Mouse (Mus musculus) kidney, embryonic 16.5 days (tissue): Measurements from ENCODE around the gene Dlg2. TPM values are rescaled to one million over a fixed set of nuclear protein-coding genes. Genes with fewer than 3 reads are reported as not detected.

ENCODE experiments used
- ATAC-seq: fragments of 200-750 bp; cut with Nextera tagmentation; 2 replicates; pipeline ENCODE4 v1.8.0; 2017; ENCODE audit warnings: moderate TSS enrichment; ENCODE audit not compliant: low FRiP score, low TSS enrichment
- H3K27ac ChIP-seq: fragments of 300-500 bp; sonication (generic); 2 replicates; pipeline ENCODE4 v1.5.1; 2014; ENCODE audit warnings: low read length
- H3K27me3 ChIP-seq: fragments of 300-500 bp; sonication (generic); 2 replicates; pipeline ENCODE4 v1.6.1; 2014; ENCODE audit warnings: low read length, control low read depth, mixed read lengths; ENCODE audit not compliant: insufficient read depth
- H3K36me3 ChIP-seq: fragments of 300-500 bp; sonication (generic); 2 replicates; pipeline ENCODE4 v1.6.1; 2014; ENCODE audit warnings: low read length, control low read depth, mixed read lengths; ENCODE audit not compliant: insufficient read depth
- H3K4me1 ChIP-seq: fragments of 300-500 bp; sonication (generic); 2 replicates; pipeline ENCODE4 v1.6.1; 2014; ENCODE audit warnings: low read length, control low read depth, mixed read lengths; ENCODE audit not compliant: insufficient read depth
- H3K4me2 ChIP-seq: fragments of 300-500 bp; sonication (generic); replicated peaks from 2 replicates; pipeline ENCODE4 v1.6.1; 2014; ENCODE audit warnings: low read depth, low read length
- H3K4me3 ChIP-seq: fragments of 300-500 bp; sonication (generic); 2 replicates; pipeline ENCODE4 v1.5.1; 2014; ENCODE audit warnings: mild to moderate bottlenecking, low read length
- H3K9ac ChIP-seq: fragments of 300-500 bp; sonication (generic); replicated peaks from 2 replicates; pipeline ENCODE4 v1.6.1; 2014; ENCODE audit warnings: low read length
- H3K9me3 ChIP-seq: fragments of 300-500 bp; sonication (generic); 2 replicates; pipeline ENCODE4 v1.6.1; 2016; ENCODE audit warnings: low read length, control low read depth
- WGBS: fragments of 180-500 bp; shearing (Covaris S2); extraction: QIAGEN DNeasy Blood & Tissue Kit; methylation state at CpG from one replicate; pipeline ENCODE4 v1.1.7; 2014; 5-methylcytosine and 5-hydroxymethylcytosine counted together
- polyA plus RNA-seq: library from polyadenylated mRNA; unstranded; fragments of >200 nt; fragmentation: Nextera tagmentation; extraction: Ambion mirVana; gene quantifications from 2 replicates; pipeline ENCODE4 v1.2.1, GENCODE M21; 2015

Gene Dlg2
- polyA plus RNA-seq, 1 experiment from 2014 or later: 1.0 TPM

GRCm38 (mm10) chr7:91212236-91212635 lies 735.8 kb downstream of the Dlg2 start:
- H3K36me3 ChIP-seq: no peaks in the 10 kb centered on the region
- no peaks in the 10 kb centered on the region for H3K4me1 ChIP-seq
- no peak overlapping the region for H3K4me2 ChIP-seq
- no peak for ATAC-seq
- H3K9ac ChIP-seq: no peak overlapping the region
- H3K27me3 ChIP-seq: no peaks in the 10 kb centered on the region
- no peak overlapping the region for H3K4me3 ChIP-seq
- H3K27ac ChIP-seq: no peak overlapping the region
- no peaks in the 10 kb centered on the region for H3K9me3 ChIP-seq
- 86% methylated on average over 1 of the region's 1 CpGs for WGBS

- Histone ChIP-seq H3K9me3 (no peaks in the 10 kb centered on the region), H3K4me1 (no peaks in the 10 kb centered on the region), H3K9ac (no peak overlapping the region), H3K27ac (no peak overlapping the region), H3K4me3 (no peak overlapping the region), H3K4me2 (no peak overlapping the region), H3K36me3 (no peaks in the 10 kb centered on the region), H3K27me3 (no peaks in the 10 kb centered on the region)
- 83% methylated on average over 1 of the region's 1 CpGs for WGBS
- no peak for ATAC-seq
These were observed 738.4 kb downstream of the Dlg2 start for GRCm38 (mm10) chr7:91214921-91215320.

GRCm38 (mm10) chr7:91218321-91218987 lies 742.0 kb downstream of the Dlg2 start:
- WGBS: 66% methylated on average over 7 of the region's 7 CpGs
- no peak overlapping the region for H3K27ac ChIP-seq
- no peak overlapping the region for H3K4me2 ChIP-seq
- no peaks in the 10 kb centered on the region for H3K9me3 ChIP-seq
- no peaks in the 10 kb centered on the region for H3K4me1 ChIP-seq
- H3K36me3 ChIP-seq: no peaks in the 10 kb centered on the region
- ATAC-seq: no peak
- no peak overlapping the region for H3K9ac ChIP-seq
- H3K27me3 ChIP-seq: no peaks in the 10 kb centered on the region
- H3K4me3 ChIP-seq: no peak overlapping the region

GRCm38 (mm10) chr7:91226442-91226841 lies 750.0 kb downstream of the Dlg2 start:
- Histone ChIP-seq H3K4me3 (no peak overlapping the region), H3K9me3 (no peaks in the 10 kb centered on the region), H3K27me3 (no peaks in the 10 kb centered on the region), H3K4me1 (no peaks in the 10 kb centered on the region), H3K9ac (no peak overlapping the region), H3K27ac (no peak overlapping the region), H3K4me2 (no peak overlapping the region), H3K36me3 (no peaks in the 10 kb centered on the region)
- no peak; the same call in 1 of the 2 replicates for ATAC-seq
- 2% methylated on average over 5 of the region's 5 CpGs for WGBS

GRCm38 (mm10) chr7:91241718-91242117 lies 765.2 kb downstream of the Dlg2 start:
- Histone ChIP-seq H3K4me3 (no peak overlapping the region), H3K9ac (no peak overlapping the region), H3K4me2 (no peak overlapping the region), H3K36me3 (no peaks in the 10 kb centered on the region), H3K4me1 (no peaks in the 10 kb centered on the region), H3K27me3 (no peaks in the 10 kb centered on the region), H3K27ac (no peak overlapping the region), H3K9me3 (no peaks in the 10 kb centered on the region)
- no peak for ATAC-seq
- 76% methylated on average over 4 of the region's 4 CpGs for WGBS

GRCm38 (mm10) chr7:91261672-91262030 lies 785.2 kb downstream of the Dlg2 start:
- no peaks in the 10 kb centered on the region for H3K36me3 ChIP-seq
- 0 out of 2 replicates have a peak, but pooled peaks cover 6% of the 10 kb centered on the region for H3K4me1 ChIP-seq
- no peak for ATAC-seq
- peaks cover 7% of the 10 kb centered on the region; the same call in 1 of the 2 replicates for H3K27me3 ChIP-seq
- H3K9me3 ChIP-seq: no peaks in the 10 kb centered on the region
- H3K27ac ChIP-seq: no peak overlapping the region
- peak overlapping the region; percentile 65 for H3K4me2 ChIP-seq
- no peak overlapping the region for H3K9ac ChIP-seq
- peak overlapping the region; percentile 45 for H3K4me3 ChIP-seq
- WGBS: 0% methylated on average over 5 of the region's 5 CpGs

- Histone ChIP-seq H3K27ac (no peak overlapping the region), H3K36me3 (no peaks in the 10 kb centered on the region), H3K4me1 (0 out of 2 replicates have a peak, but pooled peaks cover 6% of the 10 kb centered on the region), H3K4me3 (peak overlapping the region; percentile 45), H3K9ac (no peak overlapping the region), H3K27me3 (peaks cover 7% of the 10 kb centered on the region; the same call in 1 of the 2 replicates), H3K9me3 (no peaks in the 10 kb centered on the region), H3K4me2 (peak overlapping the region; percentile 65)
- WGBS: under 1% methylated on average over 34 of the region's 34 CpGs
- ATAC-seq: peak; percentile 92
These were observed 785.8 kb downstream of the Dlg2 start for GRCm38 (mm10) chr7:91262031-91262951.

- WGBS: 6% methylated on average over 9 of the region's 9 CpGs
- peak overlapping the region; percentile 65 for H3K4me2 ChIP-seq
- H3K36me3 ChIP-seq: no peaks in the 10 kb centered on the region
- H3K9ac ChIP-seq: no peak overlapping the region
- peaks cover 7% of the 10 kb centered on the region; the same call in 1 of the 2 replicates for H3K27me3 ChIP-seq
- H3K4me1 ChIP-seq: 0 out of 2 replicates have a peak, but pooled peaks cover 6% of the 10 kb centered on the region
- H3K4me3 ChIP-seq: peak overlapping the region; percentile 45
- H3K27ac ChIP-seq: no peak overlapping the region
- no peaks in the 10 kb centered on the region for H3K9me3 ChIP-seq
- ATAC-seq: no peak
These were observed 786.5 kb downstream of the Dlg2 start for GRCm38 (mm10) chr7:91262998-91263397.

GRCm38 (mm10) chr7:91267764-91268163 lies 791.3 kb downstream of the Dlg2 start:
- Histone ChIP-seq H3K4me3 (no peak overlapping the region), H3K4me2 (no peak overlapping the region), H3K36me3 (no peaks in the 10 kb centered on the region), H3K9me3 (no peaks in the 10 kb centered on the region), H3K27me3 (peaks cover 5% of the 10 kb centered on the region; the same call in 1 of the 2 replicates), H3K4me1 (0 out of 2 replicates have a peak, but pooled peaks cover 4% of the 10 kb centered on the region), H3K27ac (no peak overlapping the region), H3K9ac (no peak overlapping the region)
- WGBS: 14% methylated on average over 1 of the region's 1 CpGs
- ATAC-seq: no peak

- Histone ChIP-seq H3K27ac (no peak overlapping the region), H3K36me3 (no peaks in the 10 kb centered on the region), H3K9me3 (no peaks in the 10 kb centered on the region), H3K4me1 (no peaks in the 10 kb centered on the region), H3K4me3 (no peak overlapping the region), H3K9ac (no peak overlapping the region), H3K4me2 (no peak overlapping the region), H3K27me3 (no peaks in the 10 kb centered on the region)
- 90% methylated on average over 3 of the region's 3 CpGs for WGBS
- no peak for ATAC-seq
These were observed 807.7 kb downstream of the Dlg2 start for GRCm38 (mm10) chr7:91284167-91284566.
